Comparison of ENCODE assay signal across 15 mouse cellular contexts in genomic region chr12:86254910-86255309, GRCm38 (mm10).
"Had no signal": no experiment of that assay in that cellular context is flagged by ENCODE, and none has a peak within 500 bp of the region (broad histone marks: within the 10 kb centered on the region; RNA-seq: fewer than 3 reads in every experiment).

No protein-coding gene starts in this region.

- H3K4me2 ChIP-seq: limb, embryonic 15.5 days; liver, embryonic 12.5 days; lung, embryonic 14.5 days; neural tube, embryonic 12.5 days; stomach, embryonic 15.5 days had no signal

- H3K27me3 ChIP-seq: limb, embryonic 15.5 days; liver, embryonic 12.5 days; neural tube, embryonic 12.5 days; stomach, embryonic 15.5 days had no signal

- ATAC-seq: liver, embryonic 12.5 days had no signal

- H3K4me3 ChIP-seq: limb, embryonic 15.5 days; liver, embryonic 12.5 days; midbrain, embryonic 10.5 days; myocyte; neural tube, embryonic 12.5 days; stomach, embryonic 15.5 days had no signal

- H3K4me1 ChIP-seq: limb, embryonic 15.5 days; liver, embryonic 12.5 days; midbrain, embryonic 10.5 days; neural tube, embryonic 12.5 days; stomach, embryonic 15.5 days had no signal

- H3K9ac ChIP-seq: limb, embryonic 15.5 days; liver, embryonic 12.5 days; lung, embryonic 14.5 days; neural tube, embryonic 12.5 days; stomach, embryonic 15.5 days had no signal

- DNase-seq: kidney, adult 9 months; kidney, postnatal 36 days; layer of hippocampus, postnatal 36 days; lung, embryonic 14.5 days; lung, postnatal 10 days; lung, postnatal 4 days; right cerebral cortex, postnatal 14 days; thymus, postnatal 36 days had no signal

- H3K36me3 ChIP-seq: stomach, embryonic 15.5 days had no signal

- H3K9me3 ChIP-seq: limb, embryonic 15.5 days; liver, embryonic 12.5 days; midbrain, embryonic 10.5 days; neural tube, embryonic 12.5 days; stomach, embryonic 15.5 days had no signal

- H3K27ac ChIP-seq: kidney, postnatal 0 days; limb, embryonic 15.5 days; liver, embryonic 12.5 days; midbrain, embryonic 10.5 days; neural tube, embryonic 12.5 days; stomach, embryonic 15.5 days had no signal
